Mouse (Mus musculus) MEL (cell line): Measurements from ENCODE around the gene Crbn. TPM values are rescaled to one million over a fixed set of nuclear protein-coding genes. Genes with fewer than 3 reads are reported as not detected.

ENCODE experiments used
- DNase-seq: peaks from one replicate; pipeline ENCODE4 v3.0.0; 2011; ENCODE audit warnings: low read depth, low spot score
- H3K27ac ChIP-seq: 2 replicates; pipeline ENCODE4 v1.5.1; 2012; ENCODE audit warnings: low read depth, mild to moderate bottlenecking, control low read depth, low read length, moderate library complexity; ENCODE audit not compliant: control insufficient read depth
- H3K27me3 ChIP-seq, 2 experiments: fragments of 150-350 bp in 1 of 2; sonication (generic) in 1 of 2; 2 replicates each; pipeline ENCODE4 v1.6.1; 2012; ENCODE audit warnings: low read length in 2 of 2, mild to moderate bottlenecking in 2 of 2, improper control_type of control experiment in 1 of 2, moderate library complexity in 1 of 2; ENCODE audit not compliant: insufficient read depth in 2 of 2, control insufficient read depth in 1 of 2
- H3K36me3 ChIP-seq, 2 experiments: 2 replicates each; pipeline ENCODE4 v1.6.1; 2012 to 2014; ENCODE audit warnings: low read length in 2 of 2, improper control_type of control experiment in 1 of 2, inconsistent platforms in 1 of 2, mild to moderate bottlenecking in 1 of 2; ENCODE audit not compliant: insufficient read depth in 2 of 2, control insufficient read depth in 1 of 2
- H3K4me1 ChIP-seq, 2 experiments: fragments of 150-350 bp in 1 of 2; sonication (generic) in 1 of 2; 2 replicates each; pipeline ENCODE4 v1.6.1; 2012; ENCODE audit warnings: low read length in 2 of 2, improper control_type of control experiment in 1 of 2, mild to moderate bottlenecking in 1 of 2; ENCODE audit not compliant: insufficient read depth in 2 of 2, control insufficient read depth in 1 of 2
- H3K4me3 ChIP-seq, 2 experiments: fragments of 150-350 bp in 1 of 2; sonication (generic) in 1 of 2; 2 replicates each; pipeline ENCODE4 v1.5.1; 2012; ENCODE audit warnings: low read depth in 2 of 2, low read length in 2 of 2, mild to moderate bottlenecking in 2 of 2, moderate library complexity in 2 of 2, control low read depth in 1 of 2, improper control_type of control experiment in 1 of 2; ENCODE audit not compliant: control insufficient read depth in 1 of 2, insufficient read depth in 1 of 2
- H3K79me2 ChIP-seq: 2 replicates; pipeline ENCODE4 v1.6.1; 2012; ENCODE audit warnings: mild to moderate bottlenecking, low read length, moderate library complexity; ENCODE audit not compliant: control insufficient read depth, poor library complexity, insufficient read depth
- H3K9ac ChIP-seq: 2 replicates; pipeline ENCODE4 v1.6.1; 2012; ENCODE audit warnings: low read depth, mild to moderate bottlenecking, control low read depth, low read length, moderate library complexity; ENCODE audit not compliant: control insufficient read depth, poor library complexity, severe bottlenecking
- H3K9me3 ChIP-seq: fragments of 150-350 bp; sonication (generic); replicated peaks from 2 replicates; pipeline ENCODE4 v1.6.1; 2012; ENCODE audit warnings: mild to moderate bottlenecking, low read length, improper control_type of control experiment, moderate library complexity; ENCODE audit not compliant: insufficient read depth
- CHD2 ChIP-seq: IDR thresholded peaks from 2 replicates; pipeline ENCODE4 v1.6.1; 2011; ENCODE audit warnings: low read length, improper control_type of control experiment
- CTCF ChIP-seq, 3 experiments: IDR thresholded peaks in 2 of 3; conservative IDR thresholded peaks in 1 of 3; 2 replicates each; pipeline ENCODE4 v1.5.1; 2011 to 2012; ENCODE audit warnings: low read length in 3 of 3, low read depth in 2 of 3, mild to moderate bottlenecking in 2 of 3, improper control_type of control experiment in 1 of 3, inconsistent platforms in 1 of 3, mixed read lengths in 1 of 3, moderate library complexity in 1 of 3; ENCODE audit not compliant: control insufficient read depth in 1 of 3, insufficient read depth in 1 of 3, poor library complexity in 1 of 3, severe bottlenecking in 1 of 3
- ELF1 ChIP-seq: IDR thresholded peaks from 2 replicates; pipeline ENCODE4 v1.6.1; 2014; ENCODE audit warnings: low read depth, mild to moderate bottlenecking, inconsistent platforms, low read length, improper control_type of control experiment, moderate library complexity
- EP300 ChIP-seq, 2 experiments: IDR thresholded peaks; 2 replicates each; pipeline ENCODE4 v1.6.1; 2011; ENCODE audit warnings: improper control_type of control experiment in 2 of 2, low read length in 2 of 2, low read depth in 1 of 2, mild to moderate bottlenecking in 1 of 2
- GABPA ChIP-seq: IDR thresholded peaks from 2 replicates; pipeline ENCODE4 v1.6.1; 2012; ENCODE audit warnings: low read depth, mild to moderate bottlenecking, inconsistent platforms, low read length, improper control_type of control experiment, moderate library complexity
- HCFC1 ChIP-seq: IDR thresholded peaks from 2 replicates; pipeline ENCODE4 v1.6.1; 2012; ENCODE audit warnings: low read depth, mild to moderate bottlenecking, inconsistent platforms, low read length, improper control_type of control experiment, moderate library complexity
- JUND ChIP-seq: IDR thresholded peaks from 2 replicates; pipeline ENCODE4 v1.6.1; 2011; ENCODE audit warnings: low read depth, mild to moderate bottlenecking, improper control_type of control experiment, low read length
- KAT2A ChIP-seq: conservative IDR thresholded peaks from 2 replicates; pipeline ENCODE4 v1.6.1; 2012; ENCODE audit warnings: low read depth, low read length, improper control_type of control experiment, inconsistent platforms
- MXI1 ChIP-seq: IDR thresholded peaks from 2 replicates; pipeline ENCODE4 v1.6.1; 2011; ENCODE audit warnings: mild to moderate bottlenecking, low read depth, low read length, improper control_type of control experiment
- MYB ChIP-seq: IDR thresholded peaks from 2 replicates; pipeline ENCODE4 v1.6.1; 2011; ENCODE audit warnings: mild to moderate bottlenecking, low read depth, low read length, improper control_type of control experiment
- MYC ChIP-seq: IDR thresholded peaks from 2 replicates; pipeline ENCODE4 v1.6.1; 2011; ENCODE audit warnings: low read depth, mild to moderate bottlenecking, low read length, improper control_type of control experiment, moderate library complexity
- NELFE ChIP-seq: IDR thresholded peaks from 2 replicates; pipeline ENCODE4 v1.6.1; 2011; ENCODE audit warnings: low read depth, low read length, improper control_type of control experiment
- NRF1 ChIP-seq: IDR thresholded peaks from 2 replicates; pipeline ENCODE4 v1.6.1; 2014; ENCODE audit warnings: low read depth, mild to moderate bottlenecking, inconsistent platforms, low read length, improper control_type of control experiment, moderate library complexity; ENCODE audit not compliant: poor library complexity, insufficient read depth, severe bottlenecking
- POLR2A ChIP-seq, 2 experiments: IDR thresholded peaks; 2 replicates each; pipeline ENCODE4 v1.6.1; 2011 to 2012; ENCODE audit warnings: low read length in 2 of 2, mild to moderate bottlenecking in 2 of 2, control low read depth in 1 of 2, improper control_type of control experiment in 1 of 2, low read depth in 1 of 2, moderate library complexity in 1 of 2; ENCODE audit not compliant: control insufficient read depth in 1 of 2, insufficient read depth in 1 of 2, poor library complexity in 1 of 2
- POLR2AphosphoS2 ChIP-seq: IDR thresholded peaks from 2 replicates; pipeline ENCODE4 v1.6.1; 2011; ENCODE audit warnings: low read length, improper control_type of control experiment
- POLR2AphosphoS5 ChIP-seq: IDR thresholded peaks from 2 replicates; pipeline ENCODE4 v1.6.1; 2012; ENCODE audit warnings: low read depth, borderline replicate concordance, mild to moderate bottlenecking, inconsistent platforms, low read length, moderate library complexity, mixed read lengths
- RAD21 ChIP-seq: IDR thresholded peaks from 2 replicates; pipeline ENCODE4 v1.6.1; 2011; ENCODE audit warnings: mild to moderate bottlenecking, low read depth, low read length, improper control_type of control experiment
- RCOR1 ChIP-seq: IDR thresholded peaks from 2 replicates; pipeline ENCODE4 v1.6.1; 2012; ENCODE audit warnings: low read depth, mild to moderate bottlenecking, inconsistent platforms, low read length, improper control_type of control experiment
- SMC3 ChIP-seq: IDR thresholded peaks from 2 replicates; pipeline ENCODE4 v1.6.1; 2011; ENCODE audit warnings: low read depth, low read length, improper control_type of control experiment
- TAL1 ChIP-seq: IDR thresholded peaks from 2 replicates; pipeline ENCODE4 v1.6.1; 2012; ENCODE audit warnings: mild to moderate bottlenecking, inconsistent platforms, low read length, moderate library complexity, mixed read lengths
- UBTF ChIP-seq: IDR thresholded peaks from 2 replicates; pipeline ENCODE4 v1.6.1; 2012; ENCODE audit warnings: low read depth, mild to moderate bottlenecking, inconsistent platforms, low read length, improper control_type of control experiment, moderate library complexity, borderline replicate concordance; ENCODE audit not compliant: insufficient read depth
- USF1 ChIP-seq: IDR thresholded peaks from 2 replicates; pipeline ENCODE4 v1.6.1; 2014; ENCODE audit warnings: low read depth, mild to moderate bottlenecking, inconsistent platforms, low read length, improper control_type of control experiment, moderate library complexity
- ZC3H11A ChIP-seq: IDR thresholded peaks from 2 replicates; pipeline ENCODE4 v1.6.1; 2012; ENCODE audit warnings: low read depth, mild to moderate bottlenecking, inconsistent platforms, low read length, improper control_type of control experiment
- ZMIZ1 ChIP-seq: IDR thresholded peaks from 2 replicates; pipeline ENCODE4 v1.6.1; 2012; ENCODE audit warnings: low read depth, mild to moderate bottlenecking, inconsistent platforms, low read length, improper control_type of control experiment, moderate library complexity
- polyA plus RNA-seq, 2 experiments: library from polyadenylated mRNA; stranded (reverse) in 1 of 2; unstranded in 1 of 2; fragments of >175 nt in 1 of 2; fragments of >200 nt in 1 of 2; gene quantifications; 2 replicates each; pipeline versions ENCODE4 v1.2.1 to v1.2.4; 2012; ENCODE audit warnings: low replicate concordance in 2 of 2, low read depth in 1 of 2; ENCODE audit not compliant: insufficient read length in 2 of 2, insufficient read depth in 1 of 2, missing spikeins in 1 of 2
- total RNA-seq: library from RNA; depleted of rRNA; stranded (reverse); fragments of 300-350 nt; gene quantifications from 2 replicates; pipeline ENCODE4 v1.2.3, GENCODE M21; 2012

Crbn gene
- total and polyA plus RNA-seq, 3 experiments = 17.0 to 21.0 TPM; not detected in 1

DNA sequence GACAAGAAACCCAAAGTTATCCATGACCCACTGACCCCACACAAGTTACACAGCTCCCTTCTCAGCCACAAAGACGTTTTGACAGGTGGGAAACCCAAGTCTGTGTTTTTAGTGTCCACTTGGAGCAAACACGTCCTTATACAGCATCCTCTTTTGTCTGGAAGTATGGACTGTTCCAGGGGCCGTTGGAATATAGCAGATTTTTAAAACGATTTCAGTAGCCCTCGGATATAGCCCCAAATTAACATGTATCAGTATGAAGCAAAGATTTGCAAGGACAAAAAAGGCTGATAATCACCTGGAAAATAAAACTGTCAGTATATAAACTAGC lies 315 bp upstream of the Crbn start:
- H3K79me2 ChIP-seq = peaks cover 12% of the 10 kb centered on the region

DNA sequence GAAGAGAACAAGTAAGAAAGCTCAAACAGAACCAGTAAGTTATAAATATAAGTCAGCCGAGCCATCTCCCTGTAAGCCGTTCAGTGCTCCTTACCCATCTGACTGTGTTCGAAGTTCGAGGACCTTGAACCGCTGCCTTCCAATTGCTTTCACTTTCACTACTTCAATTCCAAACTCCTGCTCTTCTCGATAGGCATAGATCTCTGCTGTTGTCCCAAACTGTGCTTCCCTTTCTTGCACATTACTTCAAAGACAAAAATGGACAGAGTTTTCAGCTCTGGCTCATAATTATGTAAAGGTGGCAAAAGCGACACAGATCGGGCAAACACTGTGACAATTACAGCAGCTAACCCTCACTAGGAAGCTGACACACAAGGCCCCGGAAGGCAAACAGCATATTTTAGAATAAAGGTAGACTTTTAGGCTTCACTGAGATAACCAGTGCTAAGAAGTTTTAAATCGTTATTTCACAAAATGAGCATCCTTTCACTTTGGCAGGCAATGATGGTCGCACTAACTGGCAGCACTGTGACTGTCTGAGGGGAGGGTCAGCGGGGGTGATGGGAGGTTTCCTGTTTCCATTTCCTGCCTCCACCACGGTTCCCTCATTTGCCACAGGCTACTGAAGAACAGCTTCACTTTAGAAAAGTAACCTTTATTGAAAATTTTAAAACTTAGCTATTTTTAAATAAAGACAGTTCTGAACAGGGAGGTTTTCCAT lies 5.6 kb downstream of the Crbn start:
- Histone ChIP-seq H3K9me3 (no peaks in the 10 kb centered on the region), H3K79me2 (peaks cover 6% of the 10 kb centered on the region), H3K27me3 (no peaks in the 10 kb centered on the region), H3K4me1 (no peaks in the 10 kb centered on the region), H3K4me3 (no peak overlapping the region), H3K27ac (no peak overlapping the region), H3K9ac (no peak overlapping the region), H3K36me3 (peaks cover 7 to 11% of the 10 kb centered on the region in 2 experiments)
- TF ChIP-seq USF1 (no peak), JUND (no peak), TAL1 (no peak), KAT2A (no peak), CTCF (IDR thresholded peaks at IDR 0.05 in 2 of 3, conservative IDR thresholded peaks at IDR 0.05 in 1 of 3; ENCODE audit: control insufficient read depth in 1 of 3, insufficient read depth in 1 of 3, low read depth in 2 of 3, low read length in 3 of 3, poor library complexity in 1 of 3, severe bottlenecking in 1 of 3) (no peak), ELF1 (no peak), HCFC1 (no peak), MYB (no peak), POLR2AphosphoS2 (no peak), MYC (no peak), SMC3 (no peak), POLR2AphosphoS5 (no peak), RAD21 (no peak), EP300 (IDR thresholded peaks at IDR 0.05; ENCODE audit: low read depth in 1 of 2, low read length in 2 of 2) (no peak), CHD2 (no peak), ZMIZ1 (no peak), RCOR1 (no peak), MXI1 (no peak), GABPA (no peak)
- no peak for DNase-seq

More for the DNA sequence above, 315 bp upstream of the Crbn start:
- no peak for TF ChIP-seq POLR2A (IDR thresholded peaks at IDR 0.05; ENCODE audit: control insufficient read depth in 1 of 2, insufficient read depth in 1 of 2, low read depth in 1 of 2, low read length in 2 of 2, poor library complexity in 1 of 2)
- TF ChIP-seq NELFE = no peak; the same call in 1 of the 2 replicates
- no peak for TF ChIP-seq UBTF
- no peak for TF ChIP-seq NRF1
- no peak for TF ChIP-seq ZC3H11A
- TF ChIP-seq, all 39 proteins: peak for 0
- Histone ChIP-seq H3K36me3 (peaks cover 1 to 13% of the 10 kb centered on the region in 2 experiments; a peak in 3 of 4 replicates), H3K9me3 (no peaks in the 10 kb centered on the region), H3K9ac (no peak overlapping the region), H3K4me3 (peak overlapping the region; percentile 47 to 57), H3K27me3 (peaks cover 2 to 6% of the 10 kb centered on the region in 2 experiments; a peak in 2 of 4 replicates), H3K4me1 (no peaks in the 10 kb centered on the region), H3K27ac (no peak overlapping the region)
- no peak for DNase-seq
